Comparison of ENCODE assay signal across 17 mouse cellular contexts in the genomic region with DNA sequence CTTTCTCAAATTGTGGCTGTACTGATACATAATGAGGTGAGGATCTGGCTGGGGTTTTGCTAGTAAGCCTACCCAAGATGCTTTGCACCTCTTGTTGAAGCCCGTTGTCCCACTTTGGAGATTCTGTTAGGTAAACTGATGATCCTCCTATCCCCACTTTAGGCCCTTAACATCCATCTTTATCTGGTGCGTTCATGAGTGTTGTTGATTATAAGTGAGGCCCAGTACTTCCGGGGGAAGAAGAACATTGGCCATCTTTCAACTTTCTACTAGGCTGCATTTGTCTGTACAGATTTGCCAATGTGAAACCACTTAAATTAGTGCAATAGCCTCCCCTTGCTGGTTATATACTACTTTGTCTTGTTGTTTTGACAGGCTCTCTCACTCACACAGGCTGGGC.
"Had no signal": no experiment of that assay in that cellular context is flagged by ENCODE, and none has a peak within 500 bp of the region (broad histone marks: within the 10 kb centered on the region; RNA-seq: fewer than 3 reads in every experiment).

No protein-coding gene starts in this region.

- H3K27me3 ChIP-seq: limb, embryonic 15.5 days had no signal

- H3K9me3 ChIP-seq: limb, embryonic 15.5 days had no signal

- DNase-seq: kidney, adult 18-20 months; kidney, adult 9 months; kidney, postnatal 14 days; layer of hippocampus, adult 9-11 months; liver, postnatal 0 days; lung, postnatal 36 days; midbrain, embryonic 14.5 days; right cerebral cortex, postnatal 4 days; thymus, adult 2 months; thymus, postnatal 14 days; thymus, postnatal 4 days had no signal

- H3K4me1 ChIP-seq: limb, embryonic 15.5 days had no signal

- H3K4me3 ChIP-seq: limb, embryonic 15.5 days had no signal

- H3K9ac ChIP-seq: limb, embryonic 15.5 days; liver, embryonic 14.5 days; liver, postnatal 0 days had no signal

- ATAC-seq: intestine, embryonic 16.5 days; liver, postnatal 0 days had no signal

- H3K27ac ChIP-seq: liver, embryonic 14.5 days; stomach, postnatal 0 days had no signal

- H3K36me3 ChIP-seq: limb, embryonic 15.5 days had no signal

- H3K4me2 ChIP-seq: limb, embryonic 15.5 days; liver, embryonic 11.5 days; midbrain, embryonic 11.5 days had no signal
